Mouse (Mus musculus) olfactory bulb, adult 2 months (tissue): ENCODE measurements at regions not wholly inside any gene's neighbourhood (a gene's known extent, or its start where the extent isn't known, plus 50 kb on each side); places are given as distances from the start of the nearest gene placed in this dataset.

Experiments used
- CTCF ChIP-seq: fragments of 200-500 bp; IDR thresholded peaks from 2 replicates; pipeline ENCODE4 v1.5.1; 2012; ENCODE audit warnings: low read depth, mild to moderate bottlenecking, low read length, moderate library complexity; ENCODE audit not compliant: insufficient read depth
- POLR2A ChIP-seq: fragments of 200-500 bp; IDR thresholded peaks from 2 replicates; pipeline ENCODE4 v1.6.1; 2012; ENCODE audit warnings: mild to moderate bottlenecking, low read depth, low read length, moderate library complexity; ENCODE audit not compliant: insufficient read depth

DNA sequence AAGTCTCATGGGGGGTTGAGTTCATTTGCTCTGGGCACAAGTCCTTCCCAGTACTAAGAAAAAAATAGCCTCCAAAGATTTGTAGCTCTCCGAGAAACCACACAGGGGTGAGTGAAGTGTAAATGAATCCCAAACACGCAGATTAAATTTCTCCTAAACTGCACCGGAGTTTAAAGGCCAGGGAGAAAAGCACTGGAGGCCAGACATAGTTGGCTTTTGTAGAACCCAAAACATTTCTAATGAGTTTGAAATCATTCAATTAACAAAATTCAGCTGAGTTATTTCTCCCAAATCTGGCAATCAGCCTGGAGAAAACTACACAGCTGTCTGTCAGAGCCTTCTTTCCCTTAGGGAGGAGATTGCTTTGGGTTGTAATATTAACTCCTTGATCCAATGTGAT lies 166.2 kb upstream of the Cdkn3 start:
- no peak for TF ChIP-seq CTCF
- no peak for TF ChIP-seq POLR2A
